Mouse (Mus musculus) ES-Bruce4 (cell line): Measurements from ENCODE around the gene 1500009C09Rik. TPM values are rescaled to one million over a fixed set of nuclear protein-coding genes. Genes with fewer than 3 reads are reported as not detected.

Source experiments
- H3K27ac ChIP-seq: 2 replicates; pipeline ENCODE4 v1.5.1; 2012; ENCODE audit warnings: low read length, inconsistent platforms; ENCODE audit not compliant: insufficient read depth
- H3K27me3 ChIP-seq: 2 replicates; pipeline ENCODE4 v1.6.1; 2012; ENCODE audit warnings: mild to moderate bottlenecking, low read length, inconsistent platforms; ENCODE audit not compliant: control insufficient read depth, poor library complexity, insufficient read depth, severe bottlenecking
- H3K36me3 ChIP-seq: 2 replicates; pipeline ENCODE4 v1.6.1; 2012; ENCODE audit warnings: inconsistent platforms, mild to moderate bottlenecking, low read length, moderate library complexity; ENCODE audit not compliant: control insufficient read depth, poor library complexity, insufficient read depth, severe bottlenecking
- H3K4me1 ChIP-seq: one replicate; pipeline ENCODE4 v1.8.1; 2011; ENCODE audit warnings: low read length; ENCODE audit not compliant: control insufficient read depth, insufficient read depth
- H3K4me3 ChIP-seq: 2 replicates; pipeline ENCODE4 v1.5.1; 2011; ENCODE audit warnings: low read depth, mild to moderate bottlenecking, low read length
- H3K9ac ChIP-seq: 2 replicates; pipeline ENCODE4 v1.6.1; 2012; ENCODE audit warnings: low read depth, mild to moderate bottlenecking, inconsistent platforms; ENCODE audit not compliant: poor library complexity, severe bottlenecking
- H3K9me3 ChIP-seq: replicated peaks from 2 replicates; pipeline ENCODE4 v1.6.1; 2012; ENCODE audit warnings: mild to moderate bottlenecking, low read length, inconsistent platforms; ENCODE audit not compliant: control insufficient read depth, poor library complexity, insufficient read depth, severe bottlenecking
- CTCF ChIP-seq: IDR thresholded peaks from one replicate; pipeline ENCODE4 v1.8.1; 2011; ENCODE audit warnings: low read depth, low read length
- EP300 ChIP-seq: IDR thresholded peaks from 2 replicates; pipeline ENCODE4 v1.6.1; 2011; ENCODE audit warnings: low read depth, low read length; ENCODE audit not compliant: insufficient read depth
- POLR2A ChIP-seq: IDR thresholded peaks from one replicate; pipeline ENCODE4 v1.8.1; 2011; ENCODE audit warnings: low read length; ENCODE audit not compliant: insufficient read depth
- polyA plus RNA-seq: library from polyadenylated mRNA; stranded (reverse); fragments of >200 nt; gene quantifications from 2 replicates; pipeline ENCODE4 v1.2.4, GENCODE M21; 2011; ENCODE audit warnings: low read depth; ENCODE audit not compliant: missing spikeins, insufficient read depth, insufficient read length

The 1500009C09Rik gene
- polyA plus RNA-seq, 1 experiment = not detected

DNA sequence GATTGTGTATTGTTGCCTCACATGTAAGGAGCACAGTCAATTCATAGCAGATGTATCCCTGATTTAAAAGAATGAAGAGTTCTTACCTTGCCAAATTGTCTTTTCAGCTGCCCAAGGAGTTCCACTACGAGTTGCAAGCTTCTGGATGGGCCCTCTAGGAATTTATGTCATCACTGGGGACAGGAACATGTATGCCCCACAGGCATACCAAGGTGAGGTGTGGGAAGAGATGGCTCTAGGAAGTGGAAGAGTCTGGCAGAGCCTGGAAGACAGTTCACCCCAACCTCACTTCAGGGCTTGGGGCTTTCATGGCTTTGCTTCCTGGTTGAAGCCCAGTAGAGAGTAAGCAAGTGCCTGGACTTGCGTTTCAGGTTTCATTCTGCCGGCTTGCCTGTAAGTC, 56.2 kb downstream of the 1500009C09Rik start:
- H3K36me3 ChIP-seq = no peaks in the 10 kb centered on the region
- H3K4me3 ChIP-seq = no peak overlapping the region
- no peak overlapping the region for H3K27ac ChIP-seq
- H3K27me3 ChIP-seq = no peaks in the 10 kb centered on the region
- TF ChIP-seq EP300 = no peak
- TF ChIP-seq CTCF = no peak
- TF ChIP-seq POLR2A = no peak
- H3K4me1 ChIP-seq = no peaks in the 10 kb centered on the region
- no peaks in the 10 kb centered on the region for H3K9me3 ChIP-seq
- no peak overlapping the region for H3K9ac ChIP-seq

Other genes starting within 250 kb of the 1500009C09Rik start
- 45.4 and 45.9 TPM in 2 replicates for gene Desi1, start 218.5 kb upstream of the 1500009C09Rik start, polyA plus RNA-seq
- 271 and 279 TPM in 2 replicates for gene Snu13, start 204.8 kb upstream of the 1500009C09Rik start, polyA plus RNA-seq
- gene 4930407I10Rik, start 193.2 kb upstream of the 1500009C09Rik start, polyA plus RNA-seq = not detected in 2 replicates
- 0.23 TPM in 1 of 2 replicates, not detected in the other for gene Mei1, start 182.4 kb upstream of the 1500009C09Rik start, polyA plus RNA-seq
- gene Ccdc134, start 124.5 kb upstream of the 1500009C09Rik start, polyA plus RNA-seq = 13.7 and 15.0 TPM in 2 replicates
- gene Srebf2, start 105.2 kb upstream of the 1500009C09Rik start, polyA plus RNA-seq = 205 and 210 TPM in 2 replicates
- gene Shisa8, start 39.6 kb upstream of the 1500009C09Rik start, polyA plus RNA-seq = 6.8 and 7.4 TPM in 2 replicates
- gene Tnfrsf13c, start 28.0 kb upstream of the 1500009C09Rik start, polyA plus RNA-seq = 1.9 and 2.3 TPM in 2 replicates
- gene Cenpm, start 7.6 kb upstream of the 1500009C09Rik start, polyA plus RNA-seq = 43.2 and 52.0 TPM in 2 replicates
- gene Sept3, start 22.5 kb downstream of the 1500009C09Rik start, polyA plus RNA-seq = 8.8 and 9.7 TPM in 2 replicates
- 0.70 and 1.1 TPM in 2 replicates for gene Wbp2nl, start 46.6 kb downstream of the 1500009C09Rik start, polyA plus RNA-seq
- gene Naga, start 86.5 kb downstream of the 1500009C09Rik start, polyA plus RNA-seq = 29.5 and 30.0 TPM in 2 replicates
- 1.8 and 2.7 TPM in 2 replicates for gene Pheta2, start 86.5 kb downstream of the 1500009C09Rik start, polyA plus RNA-seq
- gene Smdt1, start 86.6 kb downstream of the 1500009C09Rik start, polyA plus RNA-seq = 84.8 and 86.7 TPM in 2 replicates
- gene Ndufa6, start 101.9 kb downstream of the 1500009C09Rik start, polyA plus RNA-seq = 212 and 236 TPM in 2 replicates
- 1.1 and 1.9 TPM in 2 replicates for gene Cyp2d22, start 127.9 kb downstream of the 1500009C09Rik start, polyA plus RNA-seq
- gene Cyp2d11, start 141.6 kb downstream of the 1500009C09Rik start, polyA plus RNA-seq = not detected in 2 replicates
- gene Cyp2d10, start 154.8 kb downstream of the 1500009C09Rik start, polyA plus RNA-seq = not detected in 2 replicates
- not detected in 2 replicates for gene Cyp2d9, start 181.0 kb downstream of the 1500009C09Rik start, polyA plus RNA-seq